Mouse (Mus musculus) activated CD4-positive, CD25-positive, alpha-beta regulatory T cell, adult 9 weeks (primary cell): ENCODE measurements around the gene Naa38. TPM values are rescaled to one million over a fixed set of nuclear protein-coding genes. Genes with fewer than 3 reads are reported as not detected.

Experiments used
- polyA plus RNA-seq: library from polyadenylated mRNA; unstranded; fragments of 100-300 nt; shearing (Covaris generic); gene quantifications from one replicate; pipeline ENCODE4 v1.2.1, GENCODE M21; 2017

Naa38 gene
- polyA plus RNA-seq, result 130 TPM

DNA sequence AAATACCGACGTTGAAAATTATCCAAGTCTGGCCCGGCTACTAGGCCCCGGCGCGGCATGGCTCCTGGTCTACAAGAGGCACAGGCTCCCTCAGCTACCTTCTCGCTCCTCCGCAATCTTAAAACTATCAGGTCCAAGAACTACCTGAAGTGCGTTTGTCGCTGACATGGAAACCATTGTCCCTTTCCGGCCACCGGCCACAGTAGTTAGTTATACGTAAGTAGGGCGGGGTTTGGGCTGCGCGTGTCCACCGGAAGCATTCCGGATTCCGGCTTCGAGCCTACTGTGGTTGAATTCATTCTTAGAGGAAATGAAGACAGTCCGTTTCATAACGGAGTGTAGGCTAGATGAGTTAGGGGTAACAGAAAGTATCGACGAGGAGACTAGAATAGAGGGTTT, at the start of gene Naa38, which contains the start of gene Cyb5d1:
Gene Naa38, plus strand, starts transcription at position 253 of the 399 bp plus-strand sequence.
Gene Cyb5d1, minus strand, starts transcription at position 397 of the 399 bp plus-strand sequence.

DNA sequence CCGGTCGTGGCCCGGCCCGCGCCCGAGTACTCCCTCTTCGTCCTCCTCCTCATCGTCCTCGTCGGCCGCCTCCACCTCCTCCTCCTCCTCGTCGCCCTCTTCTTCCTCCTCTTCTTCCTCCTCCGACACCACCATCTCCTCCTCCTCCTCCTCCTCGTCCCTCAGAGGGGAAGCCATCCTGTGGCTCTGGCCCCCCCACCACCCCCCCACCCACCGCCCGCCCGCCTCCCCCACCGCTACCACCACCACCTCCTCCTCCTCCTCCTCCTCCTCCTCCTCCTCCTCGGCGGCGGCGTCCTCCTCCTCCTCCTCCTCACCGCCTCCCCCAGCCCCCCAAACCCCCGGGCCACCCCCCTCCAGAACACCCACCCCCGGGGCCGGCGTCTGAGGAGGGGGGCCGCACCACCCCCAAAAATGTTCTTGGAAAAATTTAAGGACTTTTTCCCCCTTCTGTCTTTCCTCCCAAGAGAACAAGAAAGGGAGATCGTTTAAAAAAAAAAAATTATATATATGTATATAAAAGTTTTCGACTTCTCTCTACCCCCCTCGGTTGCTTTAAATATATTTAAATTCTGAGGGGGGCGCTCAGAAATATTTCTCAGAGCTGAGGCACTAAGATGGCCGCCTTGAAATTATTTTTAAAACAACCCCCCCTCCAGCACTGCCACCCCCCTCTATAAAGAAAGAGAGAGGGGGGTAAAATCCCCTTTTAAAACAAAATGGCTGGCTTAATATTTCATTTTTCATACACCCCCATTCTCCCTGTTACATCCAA, 25.9 kb upstream of the Naa38 start, which contains the start of gene Chd3:
Gene Chd3, minus strand, starts transcription at position 192 of the 775 bp plus-strand sequence.

DNA sequence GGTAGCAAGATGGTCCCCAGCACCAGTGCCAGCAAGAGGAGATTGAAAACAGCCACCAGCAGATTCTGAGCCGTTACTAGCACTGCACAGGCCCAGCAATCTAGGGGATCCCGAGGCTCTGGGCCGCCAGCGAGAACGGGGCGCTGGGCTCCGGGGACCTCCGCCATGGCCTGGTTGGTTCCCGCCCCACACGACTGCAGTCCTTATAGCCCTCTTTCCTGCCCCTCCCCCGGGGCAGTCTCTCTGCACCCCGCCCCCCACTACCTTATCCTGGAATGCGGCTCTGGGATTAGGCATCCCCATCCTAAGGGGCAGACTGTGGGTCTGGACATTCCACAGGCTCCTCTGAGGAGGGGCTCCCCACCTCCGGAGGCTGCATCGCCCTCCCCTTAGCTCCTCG, 2.8 kb downstream of the Naa38 start, which contains the start of gene Tmem88:
Gene Tmem88, minus strand, starts transcription at position 176 of the 400 bp plus-strand sequence.

DNA sequence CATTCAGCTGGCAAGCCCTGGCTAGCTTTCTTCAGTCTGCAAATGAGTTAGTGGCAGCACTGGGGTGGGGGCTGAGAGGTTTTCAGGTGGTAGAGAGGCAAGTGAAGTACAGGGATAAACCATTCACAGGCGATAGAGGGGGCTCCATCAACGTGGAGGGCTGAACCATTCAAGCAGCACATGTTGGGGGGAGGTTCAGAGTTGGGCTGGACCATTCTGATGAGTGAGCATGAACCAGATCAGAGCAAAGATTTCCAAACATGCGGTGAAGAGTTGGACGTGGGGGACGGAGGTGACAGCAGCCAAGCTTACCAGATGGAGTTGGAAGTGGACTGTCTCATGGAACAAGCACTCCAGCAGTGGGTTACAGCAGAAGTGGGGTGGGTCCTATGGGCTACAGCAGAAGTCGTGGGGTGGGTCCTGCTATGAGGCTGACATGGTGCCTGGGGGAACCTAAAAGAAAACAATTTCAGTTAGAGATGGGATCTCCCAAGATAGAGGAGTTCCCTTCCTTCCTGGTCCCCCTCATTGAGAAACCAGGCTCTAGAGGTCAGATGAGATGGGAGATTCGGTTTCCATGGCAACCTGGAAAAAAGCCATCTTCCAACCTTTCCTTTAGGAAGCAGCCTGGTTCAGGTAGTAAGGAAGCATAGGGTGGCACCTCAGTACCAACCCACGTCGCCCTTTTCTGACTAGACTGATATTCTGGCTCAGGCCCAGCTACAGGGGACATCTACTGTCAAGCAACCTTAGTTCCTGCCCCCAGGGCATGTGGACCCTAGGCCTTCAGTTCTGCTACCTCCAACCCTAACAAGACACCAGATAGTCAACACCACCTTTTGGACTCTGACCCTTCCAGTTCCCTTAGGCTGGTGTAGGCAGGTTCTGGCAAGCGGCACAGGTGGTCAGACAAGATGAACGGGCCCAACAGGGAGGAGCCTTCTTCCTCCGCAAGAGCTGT, 18.2 kb downstream of the Naa38 start, which contains the start of gene Kdm6b:
Gene Kdm6b, minus strand, starts transcription at position 455 of the 961 bp plus-strand sequence.

Other genes starting within 250 kb of the Naa38 start
- not detected for gene Alox12b, start 238.5 kb upstream of the Naa38 start, polyA plus RNA-seq
- gene Alox8, start 197.6 kb upstream of the Naa38 start, polyA plus RNA-seq, result 8.6 TPM
- 0.32 TPM for gene Gucy2e, start 158.5 kb upstream of the Naa38 start, polyA plus RNA-seq
- gene Cntrob, start 71.7 kb upstream of the Naa38 start, polyA plus RNA-seq, result 14.7 TPM
- gene Trappc1, start 71.5 kb upstream of the Naa38 start, polyA plus RNA-seq, result 100 TPM
- 1.7 TPM for gene Kcnab3, start 69.2 kb upstream of the Naa38 start, polyA plus RNA-seq
- gene Rnf227, start 55.0 kb upstream of the Naa38 start, polyA plus RNA-seq, result 3.5 TPM
- gene Chd3, start 26.1 kb upstream of the Naa38 start, polyA plus RNA-seq, result 100 TPM
- gene Cyb5d1, start 144 bp downstream of the Naa38 start, polyA plus RNA-seq, result 35.8 TPM
- 0.42 TPM for gene Tmem88, start 2.7 kb downstream of the Naa38 start, polyA plus RNA-seq
- gene Kdm6b, start 18.2 kb downstream of the Naa38 start, polyA plus RNA-seq, result 3.9 TPM
- gene Dnah2, start 153.6 kb downstream of the Naa38 start, polyA plus RNA-seq, result not detected
- 0.50 TPM for gene Efnb3, start 164.7 kb downstream of the Naa38 start, polyA plus RNA-seq
- gene Wrap53, start 184.8 kb downstream of the Naa38 start, polyA plus RNA-seq, result 34.5 TPM
- 251 TPM for gene Trp53, start 184.9 kb downstream of the Naa38 start, polyA plus RNA-seq
- not detected for gene Atp1b2, start 210.5 kb downstream of the Naa38 start, polyA plus RNA-seq
- gene Shbg, start 222.4 kb downstream of the Naa38 start, polyA plus RNA-seq, result not detected
- not detected for gene Sat2, start 226.5 kb downstream of the Naa38 start, polyA plus RNA-seq
- 8.7 TPM for gene Fxr2, start 237.5 kb downstream of the Naa38 start, polyA plus RNA-seq